Mouse (Mus musculus) forebrain, embryonic 11.5 days (tissue): ENCODE results near the gene Evi5l. TPM values are rescaled to one million over a fixed set of nuclear protein-coding genes. Genes with fewer than 3 reads are reported as not detected.
A peak's percentile ranks its signal among the peaks of the same experiment; 100 is the strongest.

Experiments
- ATAC-seq: fragments of 200-750 bp; cut with Nextera tagmentation; replicated peaks from 2 replicates; pipeline ENCODE4 v1.8.0; 2017; ENCODE audit warnings: moderate TSS enrichment; ENCODE audit not compliant: low FRiP score
- DNase-seq: peaks from one replicate; pipeline ENCODE4 v3.0.0-alpha.2; 2017; ENCODE audit warnings: low spot score
- H3K27ac ChIP-seq: fragments of 300-500 bp; sonication (generic); 2 replicates; pipeline ENCODE4 v1.5.1; 2014; ENCODE audit warnings: low read depth, low read length
- H3K27me3 ChIP-seq: fragments of 300-500 bp; sonication (generic); 2 replicates; pipeline ENCODE4 v1.6.1; 2014; ENCODE audit warnings: mild to moderate bottlenecking, low read length, mixed read lengths; ENCODE audit not compliant: control insufficient read depth, insufficient read depth
- H3K36me3 ChIP-seq: fragments of 300-500 bp; sonication (generic); 2 replicates; pipeline ENCODE4 v1.6.1; 2014; ENCODE audit warnings: mild to moderate bottlenecking, low read length, moderate library complexity, mixed read lengths; ENCODE audit not compliant: control insufficient read depth, insufficient read depth
- H3K4me1 ChIP-seq: fragments of 300-500 bp; sonication (generic); replicated peaks from 2 replicates; pipeline ENCODE4 v1.6.1; 2014; ENCODE audit warnings: low read length, mixed read lengths; ENCODE audit not compliant: control insufficient read depth, insufficient read depth
- H3K4me2 ChIP-seq: fragments of 300-500 bp; sonication (generic); 2 replicates; pipeline ENCODE4 v1.6.1; 2014; ENCODE audit warnings: low read depth, mild to moderate bottlenecking, low read length, moderate library complexity, mixed read lengths; ENCODE audit not compliant: severe bottlenecking
- H3K4me3 ChIP-seq: fragments of 300-500 bp; sonication (generic); 2 replicates; pipeline ENCODE4 v1.5.1; 2014; ENCODE audit warnings: low read depth, low read length
- H3K9ac ChIP-seq: fragments of 300-500 bp; sonication (generic); 2 replicates; pipeline ENCODE4 v1.6.1; 2014; ENCODE audit warnings: low read length
- H3K9me3 ChIP-seq: fragments of 300-500 bp; sonication (generic); 2 replicates; pipeline ENCODE4 v1.6.1; 2016; ENCODE audit warnings: low read length, mixed read lengths; ENCODE audit not compliant: control insufficient read depth
- WGBS: fragments of 180-500 bp; shearing (Covaris S2); extraction: QIAGEN DNeasy Blood & Tissue Kit; methylation state at CpG from one replicate; pipeline ENCODE4 v1.1.7; 2014; 5-methylcytosine and 5-hydroxymethylcytosine counted together
- polyA plus RNA-seq: library from polyadenylated mRNA; unstranded; fragments of >200 nt; fragmentation: Nextera tagmentation; extraction: Ambion mirVana; gene quantifications from 2 replicates; pipeline ENCODE4 v1.2.1, GENCODE M21; 2014

The Evi5l gene
- polyA plus RNA-seq, 1 experiment from 2014 or later: 32.6 TPM

DNA sequence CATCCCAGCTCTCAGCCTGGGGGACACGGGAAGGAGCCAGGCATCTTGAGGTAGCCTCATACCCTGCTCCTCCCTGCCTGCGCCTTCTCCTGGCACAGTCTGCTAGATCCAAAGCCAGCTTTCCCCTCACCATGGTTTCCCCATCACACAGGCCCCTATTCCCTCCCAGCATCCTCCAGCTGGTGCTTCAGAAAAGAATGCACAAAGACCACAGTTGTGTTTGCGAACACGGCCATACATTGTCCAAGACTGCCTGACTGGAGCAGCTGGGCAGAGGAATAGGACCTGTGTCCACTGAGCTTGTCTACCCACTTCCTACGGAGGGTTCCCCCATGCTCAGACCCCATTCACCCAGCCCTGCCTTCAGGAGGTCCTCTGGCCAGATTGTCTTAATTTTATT is 25.9 kb downstream of the Evi5l start:
- Histone ChIP-seq H3K36me3 (no peaks in the 10 kb centered on the region; the same call in 1 of the 2 replicates), H3K4me2 (no peak overlapping the region), H3K27ac (peak overlapping the region; percentile 61), H3K4me3 (no peak overlapping the region), H3K4me1 (peaks cover 3% of the 10 kb centered on the region; the same call in 1 of the 2 replicates), H3K9ac (peak overlapping the region; percentile 12; the same call in 1 of the 2 replicates), H3K9me3 (no peaks in the 10 kb centered on the region), H3K27me3 (no peaks in the 10 kb centered on the region)
- DNase-seq (no peak), ATAC-seq (peak; percentile 42)
- WGBS: 52% methylated on average over 5 of the region's 5 CpGs

DNA sequence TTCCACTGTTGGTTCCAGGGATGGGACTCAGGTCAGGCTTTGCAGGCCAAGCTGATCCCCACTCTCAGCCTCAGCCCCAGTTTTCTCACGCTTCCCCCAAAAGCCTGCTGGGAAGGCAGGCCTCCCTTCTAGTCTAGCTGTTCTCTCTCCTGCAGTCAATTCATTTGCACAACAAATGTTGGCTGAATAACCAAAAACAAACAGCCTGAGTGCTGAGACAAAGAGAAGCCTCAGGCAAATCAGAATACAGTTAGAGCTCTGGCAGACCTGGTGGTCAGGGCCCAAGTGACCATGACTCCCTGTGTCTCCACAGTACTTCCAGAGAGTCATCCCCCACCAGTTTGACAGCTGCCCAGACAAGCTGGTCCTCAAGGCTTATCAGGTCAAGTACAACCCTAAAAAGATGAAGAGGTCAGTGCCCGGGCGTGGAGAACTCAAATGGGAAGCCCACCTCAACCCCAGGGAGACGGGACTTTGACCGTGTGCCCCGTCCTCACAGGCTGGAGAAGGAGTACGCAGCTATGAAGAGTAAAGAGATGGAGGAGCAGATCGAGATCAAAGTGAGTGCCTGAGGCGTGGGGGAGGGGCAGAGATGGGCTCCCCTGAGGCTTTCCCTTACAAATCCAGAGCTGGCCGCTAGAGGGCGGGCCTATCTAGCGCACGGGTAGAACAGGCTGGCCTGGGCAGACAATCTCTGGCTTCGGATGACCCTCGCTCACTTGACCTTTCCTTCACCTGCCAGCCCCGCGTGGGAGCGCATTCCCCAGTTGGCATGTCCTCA is 26.6 kb downstream of the Evi5l start:
- DNase-seq (peak; percentile 94), ATAC-seq (peak; percentile 92)
- Histone ChIP-seq H3K4me1 (peaks cover 3% of the 10 kb centered on the region; the same call in 1 of the 2 replicates), H3K27ac (peak overlapping the region; percentile 61), H3K9ac (peak overlapping the region; percentile 12; the same call in 1 of the 2 replicates), H3K4me2 (peak overlapping the region; percentile 35), H3K27me3 (no peaks in the 10 kb centered on the region), H3K4me3 (no peak overlapping the region), H3K36me3 (no peaks in the 10 kb centered on the region; the same call in 1 of the 2 replicates), H3K9me3 (no peaks in the 10 kb centered on the region)
- 2% methylated on average over 18 of the region's 18 CpGs for WGBS

- Histone ChIP-seq H3K4me2 (no peak overlapping the region), H3K9me3 (no peaks in the 10 kb centered on the region), H3K36me3 (no peaks in the 10 kb centered on the region; the same call in 1 of the 2 replicates), H3K4me1 (peaks cover 3% of the 10 kb centered on the region; the same call in 1 of the 2 replicates), H3K9ac (no peak overlapping the region), H3K27ac (no peak overlapping the region), H3K27me3 (no peaks in the 10 kb centered on the region), H3K4me3 (no peak overlapping the region)
- no peak for DNase-seq
- no peak; the same call in 1 of the 2 replicates for ATAC-seq
- 54% methylated on average over 7 of the region's 7 CpGs for WGBS
These were observed 27.2 kb downstream of the Evi5l start for GRCm38 (mm10) chr8:4193588-4193894.

- H3K36me3 ChIP-seq: no peaks in the 10 kb centered on the region
- WGBS: 41% methylated on average over 2 of the region's 2 CpGs
- H3K4me3 ChIP-seq: no peak overlapping the region
- H3K9ac ChIP-seq: no peak overlapping the region
- no peaks in the 10 kb centered on the region for H3K4me1 ChIP-seq
- peaks cover 20% of the 10 kb centered on the region for H3K27me3 ChIP-seq
- ATAC-seq (no peak), DNase-seq (no peak)
- H3K27ac ChIP-seq: no peak overlapping the region
- H3K4me2 ChIP-seq: no peak overlapping the region
- no peaks in the 10 kb centered on the region for H3K9me3 ChIP-seq
These were observed 35.0 kb downstream of the Evi5l start for GRCm38 (mm10) chr8:4201321-4201720.

GRCm38 (mm10) chr8:4205246-4206123 is 39.1 kb downstream of the Evi5l start:
- no peak for ATAC-seq
- Histone ChIP-seq H3K27ac (no peak overlapping the region), H3K4me2 (no peak overlapping the region), H3K36me3 (peaks cover 12% of the 10 kb centered on the region; the same call in 1 of the 2 replicates), H3K4me1 (0 out of 2 replicates have a peak, but pooled peaks cover 2% of the 10 kb centered on the region), H3K9me3 (no peaks in the 10 kb centered on the region), H3K27me3 (peaks cover 32% of the 10 kb centered on the region), H3K9ac (no peak overlapping the region), H3K4me3 (no peak overlapping the region)
- WGBS: 13% methylated on average over 38 of the region's 38 CpGs
- DNase-seq: peak; percentile 63

GRCm38 (mm10) chr8:4206182-4207015 is 40.0 kb downstream of the Evi5l start:
- no peaks in the 10 kb centered on the region for H3K9me3 ChIP-seq

DNA sequence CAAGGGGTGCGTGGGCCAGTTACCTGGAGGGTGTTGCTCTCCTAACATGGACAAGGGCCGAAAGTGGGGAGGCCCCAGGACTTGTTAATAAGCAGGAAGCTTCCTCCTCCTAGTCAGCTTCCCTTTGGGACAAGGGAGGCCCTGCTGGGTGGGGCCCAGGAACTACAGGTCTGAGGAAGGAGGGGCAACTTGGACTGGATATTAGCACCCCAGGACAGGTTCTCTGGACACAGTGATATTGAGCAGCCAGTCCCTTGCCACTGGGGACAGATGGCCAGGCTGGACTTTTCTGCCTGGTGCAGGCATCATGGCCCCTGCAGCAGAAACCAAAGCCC is 40.6 kb downstream of the Evi5l start:
- DNase-seq (no peak), ATAC-seq (no peak)
- no peak overlapping the region for H3K4me2 ChIP-seq
- H3K9ac ChIP-seq: no peak overlapping the region
- H3K27me3 ChIP-seq: peaks cover 32% of the 10 kb centered on the region
- no peak overlapping the region for H3K27ac ChIP-seq
- WGBS: 49% methylated on average over 2 of the region's 2 CpGs
- no peak overlapping the region for H3K4me3 ChIP-seq
- no peaks in the 10 kb centered on the region for H3K9me3 ChIP-seq
- H3K36me3 ChIP-seq: peaks cover 12% of the 10 kb centered on the region; the same call in 1 of the 2 replicates
- H3K4me1 ChIP-seq: 0 out of 2 replicates have a peak, but pooled peaks cover 2% of the 10 kb centered on the region

More at GRCm38 (mm10) chr8:4206182-4207015, 40.0 kb downstream of the Evi5l start:
- Histone ChIP-seq H3K4me1 (0 out of 2 replicates have a peak, but pooled peaks cover 2% of the 10 kb centered on the region), H3K36me3 (peaks cover 12% of the 10 kb centered on the region; the same call in 1 of the 2 replicates), H3K27ac (no peak overlapping the region), H3K4me2 (peak overlapping the region; percentile 12; the same call in 1 of the 2 replicates), H3K27me3 (peaks cover 32% of the 10 kb centered on the region), H3K4me3 (no peak overlapping the region), H3K9ac (0 out of 2 replicates have a peak overlapping the region, but pooled peaks have one; percentile 12)
- WGBS: 5% methylated on average over 44 of the region's 44 CpGs
- no peak for ATAC-seq
- DNase-seq: no peak

- Histone ChIP-seq H3K4me1 (peaks cover 16% of the 10 kb centered on the region), H3K27me3 (peaks cover 15% of the 10 kb centered on the region), H3K4me3 (no peak overlapping the region), H3K9ac (no peak overlapping the region), H3K27ac (no peak overlapping the region), H3K36me3 (peaks cover 12% of the 10 kb centered on the region; the same call in 1 of the 2 replicates), H3K4me2 (no peak overlapping the region), H3K9me3 (no peaks in the 10 kb centered on the region)
- 81% methylated on average over 6 of the region's 6 CpGs for WGBS
- ATAC-seq (no peak), DNase-seq (no peak)
These were observed 44.7 kb downstream of the Evi5l start for GRCm38 (mm10) chr8:4211097-4211496.
